Mouse (Mus musculus) monocyte, adult 2 months (primary cell): Measurements from ENCODE around the gene Lhx2.

Source experiments
- DNase-seq, 2 experiments: peaks; one replicate each; pipeline ENCODE4 v3.0.0; 2022; ENCODE audit warnings: low spot score in 2 of 2, low read depth in 1 of 2

The Lhx2 gene

DNA sequence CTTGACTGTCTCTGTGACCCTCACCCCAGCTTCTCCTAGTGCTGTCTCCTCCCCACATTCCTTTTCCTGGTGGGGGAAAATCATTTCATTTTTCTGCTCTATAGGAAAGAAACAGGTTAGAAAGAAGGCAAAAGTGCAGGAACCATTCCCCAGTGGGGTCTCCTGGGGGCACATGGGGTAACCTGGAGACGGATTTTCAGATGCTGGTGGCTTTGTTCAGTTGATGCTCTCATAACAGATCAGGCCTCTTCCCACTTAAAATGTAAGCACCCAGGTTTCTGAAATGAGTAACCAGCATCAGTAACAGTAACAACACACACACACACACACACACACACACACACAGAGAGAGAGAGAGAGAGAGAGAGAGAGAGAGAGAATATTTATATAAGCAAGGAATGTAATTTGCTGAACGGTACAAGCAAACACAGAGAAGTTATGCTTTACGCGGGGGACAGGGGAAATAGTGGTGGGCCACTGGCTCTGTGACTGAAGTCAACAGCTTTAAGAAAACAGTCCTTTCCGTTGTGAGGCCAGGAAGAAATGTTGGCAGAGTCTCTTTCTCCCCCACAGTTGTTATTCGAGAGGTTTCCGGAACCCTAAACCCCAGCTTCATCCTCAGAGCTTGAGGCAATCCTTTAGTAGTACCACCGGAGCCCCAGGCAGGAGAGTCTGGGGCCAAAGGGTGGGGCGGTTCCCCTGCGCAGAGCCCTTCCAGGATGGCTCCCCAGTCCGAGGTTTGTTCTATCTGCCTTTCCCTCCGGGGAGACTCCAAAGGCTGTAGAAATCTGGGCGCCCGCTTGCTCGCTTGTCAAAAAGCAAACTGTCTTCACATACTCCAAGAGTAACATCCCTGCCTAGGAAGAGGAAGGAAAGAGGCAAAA is 8.0 kb downstream of the Lhx2 start:
- DNase-seq: no peak

GRCm38 (mm10) chr2:38347811-38348551 is 8.9 kb downstream of the Lhx2 start:
- no peak for DNase-seq

DNA sequence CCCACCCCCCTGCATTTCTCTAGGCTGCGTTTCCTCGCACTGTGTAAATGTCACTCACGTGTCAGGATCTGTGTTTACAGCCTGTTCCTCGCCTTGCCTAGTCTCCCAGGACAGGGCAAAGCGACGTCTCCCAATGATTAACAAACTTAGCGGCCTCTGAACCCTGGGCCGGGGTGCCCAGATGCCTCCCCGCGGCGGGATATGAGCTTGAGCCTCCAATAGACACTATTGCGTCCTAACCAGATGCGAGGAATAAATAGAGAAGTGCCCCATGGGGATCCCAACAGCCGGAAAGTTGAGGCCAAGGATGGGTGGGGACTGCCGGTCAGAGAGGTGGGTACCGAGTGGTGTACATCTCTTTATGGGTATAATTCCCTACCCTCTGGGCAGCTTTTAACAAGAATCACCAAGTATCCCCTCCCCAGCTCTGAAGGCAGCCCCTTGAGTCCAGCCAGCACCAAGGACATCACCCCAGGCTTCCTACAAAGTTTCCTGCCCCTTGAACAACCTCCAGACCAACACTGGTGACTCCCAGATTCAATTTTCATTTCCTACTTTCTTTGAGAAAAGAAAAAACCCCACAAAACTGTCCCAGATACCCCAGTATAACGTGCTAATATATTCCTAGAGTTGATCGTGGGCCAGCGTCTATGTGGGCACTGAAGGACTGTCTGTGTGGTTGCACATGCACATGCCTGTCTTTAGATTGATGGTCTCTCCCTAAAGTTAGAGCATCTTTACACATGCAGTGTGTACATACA is 9.8 kb downstream of the Lhx2 start:
- no peak for DNase-seq

GRCm38 (mm10) chr2:38349447-38350350 is 10.6 kb downstream of the Lhx2 start:
- no peak for DNase-seq

DNA sequence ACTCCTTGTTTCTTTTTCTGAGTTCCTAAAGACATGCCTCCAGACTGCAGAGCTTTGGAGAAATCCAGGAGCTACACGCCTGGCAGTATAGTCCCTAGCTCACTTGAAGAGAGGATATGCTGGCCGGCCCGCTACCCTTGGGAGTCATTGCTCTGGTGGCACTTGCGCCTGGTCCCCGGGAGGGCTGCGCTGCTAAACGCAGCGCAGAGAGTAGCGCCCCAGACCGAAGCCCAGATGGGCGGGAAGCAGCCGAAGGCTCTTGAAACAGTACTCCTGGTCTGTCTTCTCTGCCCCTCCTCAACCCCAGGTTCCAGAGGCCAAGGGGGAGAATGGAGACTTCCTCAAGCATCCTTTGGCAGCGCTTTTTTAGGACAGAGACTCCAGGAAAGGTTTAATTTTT is 11.3 kb downstream of the Lhx2 start:
- DNase-seq: no peak

GRCm38 (mm10) chr2:38350796-38351195 is 11.7 kb downstream of the Lhx2 start:
- DNase-seq: no peak

DNA sequence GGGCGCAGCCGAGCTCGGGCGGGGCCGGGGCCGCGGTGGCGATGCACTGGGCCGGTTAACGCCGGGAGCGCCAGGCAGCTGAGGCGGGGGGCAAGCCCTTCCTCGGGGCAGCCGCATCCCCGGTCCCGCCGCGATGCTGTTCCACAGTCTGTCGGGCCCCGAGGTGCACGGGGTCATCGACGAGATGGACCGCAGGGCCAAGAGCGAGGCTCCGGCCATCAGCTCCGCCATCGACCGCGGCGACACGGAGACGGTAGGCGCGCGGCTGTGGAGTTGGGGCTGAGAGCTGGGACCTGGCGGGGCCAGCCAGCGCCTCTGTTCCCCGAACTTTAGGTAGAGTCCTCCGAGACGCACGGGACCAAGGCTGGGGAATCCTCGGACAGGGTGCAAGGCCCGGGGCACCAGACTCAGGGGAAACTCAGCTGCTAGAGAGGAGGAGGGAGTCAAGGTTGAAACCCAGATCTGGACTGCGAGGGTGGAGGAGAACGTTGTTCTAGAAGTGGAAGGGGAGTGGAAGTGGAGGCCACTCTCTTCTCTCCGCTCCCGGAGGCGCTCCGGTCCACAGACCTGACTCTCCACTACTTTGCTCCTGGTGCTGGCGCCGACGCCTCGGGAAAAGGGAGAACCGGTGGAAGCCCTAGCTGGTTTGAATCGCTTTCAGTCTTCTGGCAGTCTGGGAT is 12.7 kb downstream of the Lhx2 start:
- no peak for DNase-seq

- no peak for DNase-seq
Observed at GRCm38 (mm10) chr2:38352321-38353007, 13.4 kb downstream of the Lhx2 start.

- no peak for DNase-seq
Observed at GRCm38 (mm10) chr2:38353008-38353379, 13.9 kb downstream of the Lhx2 start.

GRCm38 (mm10) chr2:38353664-38354063 is 14.6 kb downstream of the Lhx2 start:
- no peak for DNase-seq

GRCm38 (mm10) chr2:38354179-38354716 is 15.2 kb downstream of the Lhx2 start:
- no peak for DNase-seq

- DNase-seq: no peak
Observed at GRCm38 (mm10) chr2:38354717-38355510, 15.8 kb downstream of the Lhx2 start.

- no peak for DNase-seq
Observed at GRCm38 (mm10) chr2:38355731-38356427, 16.8 kb downstream of the Lhx2 start.

DNA sequence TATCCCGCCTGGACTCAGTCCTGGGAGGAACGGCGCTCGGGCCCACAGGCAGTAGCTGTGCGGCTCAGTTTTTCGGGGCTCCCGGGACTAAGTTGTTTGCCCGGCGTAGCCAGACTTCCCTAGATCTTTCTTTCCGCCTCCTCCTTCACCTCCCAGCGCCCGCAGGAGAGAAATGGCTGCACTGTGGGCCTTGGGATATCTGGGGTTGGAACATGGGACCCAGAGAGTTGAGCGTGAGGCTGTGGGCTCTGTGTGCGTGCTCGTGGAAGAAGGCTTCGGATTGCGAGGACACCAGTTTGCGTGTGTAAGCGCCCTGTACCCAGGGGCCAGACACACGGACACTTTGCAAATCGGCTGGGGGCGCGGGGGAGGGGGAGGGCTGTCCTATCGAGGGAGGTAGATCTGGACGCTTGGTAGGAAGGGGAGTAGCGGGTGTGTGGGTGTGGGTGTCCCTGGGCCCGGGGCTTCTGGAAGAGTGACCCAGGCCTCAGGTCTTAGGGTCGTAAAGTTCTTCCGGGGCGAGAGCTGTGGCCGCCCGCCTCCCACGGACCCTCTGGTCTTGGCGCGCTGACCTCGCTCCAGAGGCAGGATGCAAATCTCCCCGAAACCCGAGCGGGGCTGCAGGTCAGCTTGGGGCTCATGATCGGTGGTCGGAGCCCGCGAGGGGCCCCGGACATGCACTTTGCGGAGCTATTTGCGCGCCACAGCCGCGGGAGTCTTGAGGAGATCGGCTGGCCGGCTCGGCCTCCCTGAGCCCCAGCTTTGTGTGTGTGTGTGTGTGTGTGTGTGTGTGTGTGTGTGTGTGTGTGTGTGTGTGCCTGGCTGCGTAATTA is 17.6 kb downstream of the Lhx2 start:
- DNase-seq: no peak

GRCm38 (mm10) chr2:38357294-38358246 is 18.5 kb downstream of the Lhx2 start:
- no peak for DNase-seq

DNA sequence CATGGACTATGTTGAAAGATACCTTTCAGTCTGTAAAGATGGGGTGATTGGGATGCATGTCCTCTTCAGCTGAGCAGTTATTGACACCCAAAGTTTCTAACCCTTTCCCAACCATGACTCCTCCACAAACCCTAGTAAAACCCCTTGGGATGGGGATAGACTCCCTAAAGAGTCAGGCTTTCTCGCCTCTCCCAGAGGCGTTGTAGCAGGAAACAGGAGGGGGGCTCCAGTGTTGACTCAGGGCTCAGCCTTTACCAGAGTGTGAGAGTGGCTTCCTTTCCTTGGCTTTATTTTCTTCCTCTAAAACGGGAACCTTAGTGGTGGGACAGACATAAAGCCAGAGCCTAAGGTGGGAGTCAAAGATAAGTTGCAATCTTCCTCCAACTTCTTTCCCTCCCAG is 19.5 kb downstream of the Lhx2 start:
- no peak for DNase-seq
